Mouse (Mus musculus) layer of hippocampus, postnatal 36 days (tissue): ENCODE measurements around the gene Hoxa11. TPM values are rescaled to one million over a fixed set of nuclear protein-coding genes. Genes with fewer than 3 reads are reported as not detected.

Experiments used
- DNase-seq, 2 experiments: peaks; one replicate each; pipeline ENCODE4 v3.0.0; 2022
- total RNA-seq, 2 experiments: library from RNA; stranded (reverse); gene quantifications; 2 replicates each; pipeline ENCODE4 v1.2.3; 2021

The Hoxa11 gene
- total RNA-seq, 2 experiments from 2014 or later, result not detected

DNA sequence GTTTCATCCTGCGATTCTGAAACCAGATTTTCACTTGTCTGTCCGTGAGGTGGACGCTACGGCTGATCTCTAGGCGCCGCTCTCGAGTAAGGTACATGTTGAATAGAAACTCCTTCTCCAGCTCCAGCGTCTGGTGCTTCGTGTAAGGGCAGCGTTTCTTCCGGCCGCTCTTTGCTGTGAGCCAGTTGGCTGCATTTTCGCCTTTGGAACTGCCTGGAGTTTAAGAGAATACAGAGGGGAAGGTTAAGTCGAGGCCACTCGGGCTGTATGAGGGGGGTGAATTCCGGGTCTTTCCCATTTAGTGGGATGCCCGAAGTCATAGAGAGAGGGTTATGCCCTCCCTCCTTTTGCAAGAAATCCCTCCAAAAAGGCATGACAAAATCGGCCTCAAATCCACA is 13.0 kb downstream of the Hoxa11 start:
- no peak for DNase-seq

DNA sequence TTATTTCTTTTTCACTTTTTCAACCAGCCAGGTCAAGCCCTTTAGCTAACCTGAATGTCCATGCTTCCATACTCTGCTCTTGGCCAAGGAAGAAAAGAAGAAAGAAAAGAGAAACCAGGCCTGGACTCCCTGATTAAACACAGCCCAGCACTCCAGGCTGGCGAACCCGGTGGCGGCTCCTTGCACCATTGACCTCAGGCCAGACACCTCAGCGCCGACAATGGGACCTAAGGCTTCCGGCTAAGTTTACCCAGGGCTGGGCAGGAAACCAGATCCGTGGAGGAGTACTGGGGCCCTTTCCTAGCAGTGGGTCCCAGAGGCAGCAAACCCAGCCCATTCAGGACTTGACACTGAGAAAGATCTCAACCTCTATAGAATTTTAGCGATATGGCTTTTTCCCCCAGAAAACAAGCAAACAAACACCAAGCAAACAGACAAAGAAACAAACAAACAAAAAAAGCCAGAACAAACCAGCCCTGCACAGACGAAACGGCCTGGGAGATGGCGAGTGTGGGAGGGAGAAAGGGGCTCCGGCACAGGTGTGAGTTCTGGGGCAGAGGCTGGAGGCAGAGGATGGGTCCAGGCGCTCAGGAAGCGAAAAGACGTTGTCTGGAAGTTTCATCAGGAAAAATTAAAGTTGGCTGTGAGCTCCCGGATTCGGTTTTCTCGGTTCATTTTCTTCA is 13.6 kb downstream of the Hoxa11 start:
- DNase-seq, result no peak

DNA sequence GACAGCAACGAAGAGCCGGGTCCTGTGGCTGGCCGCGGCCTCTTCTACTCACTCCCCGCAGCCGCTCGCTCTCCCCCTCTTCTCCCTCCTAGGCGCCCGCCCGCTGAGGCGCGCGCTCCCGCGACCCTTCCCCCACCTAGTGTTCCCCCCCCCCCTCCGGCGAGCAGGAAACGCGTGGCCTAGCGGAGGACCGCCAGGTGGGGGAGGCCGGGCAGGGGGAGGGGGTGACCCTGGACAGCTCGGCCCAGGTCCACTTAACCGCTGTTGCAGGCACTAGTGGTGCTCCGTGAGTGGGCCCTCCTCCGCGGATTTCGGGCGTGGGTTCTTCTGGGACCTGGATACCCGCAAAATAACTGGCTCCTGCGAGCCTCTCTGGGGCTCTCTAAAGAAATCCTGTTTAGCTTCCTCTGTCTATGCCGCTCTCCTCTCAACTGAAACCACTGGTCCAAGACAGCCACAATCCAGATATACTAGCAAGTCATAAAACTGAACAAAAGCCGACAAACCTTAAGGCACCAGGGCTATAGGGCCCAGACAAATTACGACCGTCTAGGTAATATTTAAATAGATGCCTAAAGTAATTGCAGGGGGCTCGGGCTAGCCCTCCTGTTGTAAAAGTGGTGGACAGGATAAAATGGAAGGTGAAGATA is 15.0 kb downstream of the Hoxa11 start, which contains the start of gene Hoxa9:
Gene Hoxa9 (minus strand): TSS at position 574 of the 650 bp plus-strand sequence.
- DNase-seq, result no peak

DNA sequence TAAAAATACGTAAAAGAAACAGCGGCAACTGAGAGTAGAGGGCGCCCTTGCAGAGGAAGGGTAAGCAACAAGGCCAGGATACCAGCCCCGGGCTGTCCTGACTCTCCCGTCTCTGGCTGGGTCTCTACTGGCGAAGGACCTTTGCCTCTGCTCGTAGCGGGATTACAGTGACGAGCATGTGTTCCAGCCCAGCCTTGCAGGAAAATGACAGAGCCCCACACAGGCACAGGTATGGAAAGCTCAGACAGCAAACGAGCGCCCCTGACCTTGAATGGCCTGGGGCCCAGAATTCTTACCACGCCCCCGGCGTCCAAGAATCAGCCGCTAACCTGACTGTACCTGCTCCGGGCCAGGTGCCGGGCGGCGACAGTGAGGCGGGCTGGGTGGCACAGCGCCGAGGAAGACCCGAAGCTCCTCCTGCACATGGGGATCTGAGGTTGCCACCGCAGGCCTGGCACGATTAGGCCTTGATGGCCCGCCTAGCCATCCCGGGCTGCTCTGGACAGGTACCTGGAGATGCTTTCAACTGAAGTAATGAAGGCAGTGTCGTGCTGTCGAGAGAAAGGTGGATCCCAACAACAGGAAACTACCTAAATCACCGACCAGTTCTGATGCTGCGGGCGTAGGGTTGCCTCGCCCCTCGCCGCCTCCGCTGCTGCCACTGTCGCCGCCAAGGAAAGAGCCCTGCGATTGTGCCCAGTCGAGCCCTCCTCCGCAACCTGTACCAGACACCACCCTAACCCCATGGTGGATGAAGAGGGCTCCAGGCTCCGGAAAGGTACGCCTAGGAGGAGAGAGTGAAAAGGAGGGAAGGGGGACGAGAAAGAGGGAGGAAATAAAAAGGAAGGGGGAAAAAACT is 15.8 kb downstream of the Hoxa11 start:
- DNase-seq, result no peak

DNA sequence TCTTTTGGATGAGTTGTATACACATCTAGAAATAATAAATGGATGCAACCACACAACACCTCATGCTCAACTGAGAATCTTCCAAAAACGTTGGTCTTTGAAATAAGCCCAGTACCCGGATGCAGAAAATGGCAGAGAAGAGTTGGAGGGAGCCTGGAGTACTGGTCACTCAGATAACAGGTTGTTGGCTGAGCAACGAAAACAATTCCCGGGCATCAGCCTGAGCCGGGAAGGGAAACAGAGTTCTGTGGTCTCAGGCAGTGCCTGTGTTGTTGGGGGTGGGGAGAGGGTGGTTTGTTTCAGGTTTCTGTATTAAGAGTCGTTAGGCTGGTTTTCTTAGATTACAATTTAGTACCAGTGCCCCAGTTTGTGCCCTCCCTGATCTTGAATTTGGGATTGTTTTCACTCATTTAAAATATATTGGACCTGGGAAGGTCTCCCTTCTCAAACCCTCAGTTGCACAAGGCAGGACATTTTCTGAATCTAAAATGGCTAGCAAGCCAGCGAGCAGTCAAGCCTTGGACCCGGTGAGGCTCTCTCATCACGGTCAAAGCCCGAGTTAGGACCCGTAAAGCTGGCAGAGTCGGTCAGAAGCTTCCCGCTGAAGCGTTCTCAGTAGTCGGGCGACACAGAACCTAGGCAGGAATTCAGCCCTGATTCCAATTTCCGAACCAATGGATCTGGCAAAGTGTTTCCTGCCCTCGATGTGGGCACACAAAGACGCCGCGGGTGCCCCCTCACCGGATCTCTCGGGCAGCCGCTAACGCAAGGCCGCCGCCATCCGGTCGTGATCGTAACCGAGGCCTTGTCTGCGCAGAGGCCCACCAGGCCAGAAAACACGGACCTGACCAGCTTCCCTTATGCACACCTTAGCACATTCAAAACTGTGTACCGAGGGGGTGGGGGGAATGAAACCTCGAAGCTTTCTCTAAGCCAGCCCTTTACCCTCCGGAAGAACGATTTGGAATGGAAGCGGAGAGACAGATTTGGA is 16.8 kb downstream of the Hoxa11 start:
- no peak for DNase-seq

DNA sequence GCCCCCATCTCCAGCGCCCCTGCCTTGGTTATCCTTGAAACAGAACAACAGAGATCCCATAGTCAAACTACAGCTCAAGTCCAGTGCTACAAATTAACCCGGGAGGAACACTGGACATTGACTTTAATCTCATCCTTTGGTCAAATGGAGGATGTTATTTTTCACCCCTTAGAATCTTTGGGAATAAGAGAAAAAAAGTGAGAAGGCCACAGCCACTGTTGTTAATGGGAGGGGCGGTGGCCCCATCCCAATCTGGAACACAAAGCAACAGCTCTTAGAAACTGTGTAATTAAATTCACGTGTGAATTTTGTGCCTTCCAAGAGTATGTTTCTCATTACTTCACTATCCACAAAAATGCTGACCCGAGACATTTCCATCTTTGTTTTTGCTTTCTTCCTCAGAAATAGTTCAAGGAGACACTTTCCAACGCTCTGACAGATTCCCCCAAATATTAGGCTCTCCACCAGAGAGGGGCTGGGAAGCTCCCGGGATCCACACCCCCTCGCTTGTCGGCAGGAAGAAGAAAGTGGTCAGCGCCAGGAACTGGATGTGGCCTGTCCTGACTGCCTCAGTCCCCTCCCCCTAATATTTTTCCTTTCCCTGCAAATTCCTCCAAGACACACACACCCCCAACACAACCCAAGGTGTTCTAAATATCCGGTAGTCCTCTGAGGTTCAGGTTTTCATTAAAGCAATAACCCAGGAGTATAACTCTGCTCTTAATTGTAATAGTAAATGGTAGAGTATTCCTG is 18.0 kb downstream of the Hoxa11 start:
- no peak for DNase-seq

DNA sequence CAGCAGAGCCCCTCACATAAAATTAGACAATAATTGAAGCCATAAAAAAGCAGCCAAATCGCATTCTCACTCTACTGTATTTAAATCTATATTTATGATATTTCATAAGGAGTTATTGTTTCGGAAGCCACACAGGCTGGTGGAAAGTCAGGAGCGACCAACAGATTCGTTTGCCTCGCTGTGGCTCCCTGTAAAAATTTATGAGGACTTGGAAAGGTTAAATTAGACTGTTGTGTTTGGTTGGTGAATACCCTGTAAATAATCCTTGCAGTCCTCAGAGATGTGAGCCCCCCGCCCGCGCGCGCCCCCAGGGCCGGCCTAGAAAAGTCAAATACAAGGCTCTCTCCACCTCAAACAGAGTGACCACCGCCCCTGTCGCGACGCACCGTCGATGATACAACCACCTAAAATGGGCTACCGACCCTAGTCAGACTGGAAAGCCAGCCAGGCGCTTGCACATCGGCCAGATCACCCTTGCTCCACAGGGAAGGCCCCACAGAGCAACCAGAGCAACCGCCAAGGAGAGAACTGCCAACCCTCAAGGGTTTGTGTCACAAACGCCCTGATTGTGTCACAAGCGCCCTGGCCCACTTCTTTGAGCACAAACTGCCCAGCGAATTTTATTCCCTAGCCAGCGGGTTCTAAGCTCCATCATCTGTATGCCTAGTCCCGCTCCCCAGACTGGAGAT is 18.9 kb downstream of the Hoxa11 start:
- no peak for DNase-seq

DNA sequence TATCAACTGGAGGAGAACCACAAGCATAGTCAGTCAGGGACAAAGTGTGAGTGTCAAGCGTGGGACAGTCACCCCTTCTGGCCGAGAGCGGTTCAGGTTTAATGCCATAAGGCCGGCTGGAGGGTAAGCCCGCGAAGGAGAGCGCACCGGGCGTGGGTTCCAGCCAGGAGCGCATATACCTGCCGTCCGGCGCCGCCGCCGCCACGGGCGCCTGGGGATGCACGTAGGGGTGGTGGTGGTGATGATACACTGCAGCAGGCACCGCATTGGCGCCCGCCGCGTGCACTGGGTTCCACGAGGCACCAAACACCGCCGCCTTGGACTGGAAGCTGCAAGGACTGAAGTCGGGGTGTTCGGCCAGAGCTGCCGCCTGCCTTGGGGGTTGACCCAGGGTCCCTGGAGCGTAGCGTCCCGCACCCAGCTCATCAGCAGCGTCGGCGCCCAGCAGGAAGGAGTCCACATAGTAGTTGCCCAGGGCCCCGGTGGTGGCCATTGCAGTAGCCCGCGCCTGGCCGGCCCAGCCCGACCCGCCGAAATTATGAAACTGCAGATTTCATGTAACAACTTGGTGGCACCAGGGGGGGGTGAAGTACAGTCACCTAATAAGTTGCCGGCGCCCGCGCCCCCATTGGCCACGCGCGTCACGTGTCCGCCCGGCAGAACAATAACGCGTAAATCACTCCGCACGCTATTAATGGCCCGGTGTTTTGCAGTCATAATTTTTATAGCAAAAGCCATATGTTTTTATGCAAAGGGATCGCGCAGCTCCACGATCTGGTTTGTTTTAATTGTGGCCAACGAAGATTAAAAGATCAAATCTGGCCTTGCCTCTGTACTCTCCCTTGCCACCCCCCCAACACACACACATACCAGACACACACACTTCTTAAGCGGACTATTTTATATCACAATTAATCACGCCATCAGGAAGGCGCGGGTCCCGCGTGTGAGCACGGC is 19.7 kb downstream of the Hoxa11 start:
- DNase-seq, result no peak

DNA sequence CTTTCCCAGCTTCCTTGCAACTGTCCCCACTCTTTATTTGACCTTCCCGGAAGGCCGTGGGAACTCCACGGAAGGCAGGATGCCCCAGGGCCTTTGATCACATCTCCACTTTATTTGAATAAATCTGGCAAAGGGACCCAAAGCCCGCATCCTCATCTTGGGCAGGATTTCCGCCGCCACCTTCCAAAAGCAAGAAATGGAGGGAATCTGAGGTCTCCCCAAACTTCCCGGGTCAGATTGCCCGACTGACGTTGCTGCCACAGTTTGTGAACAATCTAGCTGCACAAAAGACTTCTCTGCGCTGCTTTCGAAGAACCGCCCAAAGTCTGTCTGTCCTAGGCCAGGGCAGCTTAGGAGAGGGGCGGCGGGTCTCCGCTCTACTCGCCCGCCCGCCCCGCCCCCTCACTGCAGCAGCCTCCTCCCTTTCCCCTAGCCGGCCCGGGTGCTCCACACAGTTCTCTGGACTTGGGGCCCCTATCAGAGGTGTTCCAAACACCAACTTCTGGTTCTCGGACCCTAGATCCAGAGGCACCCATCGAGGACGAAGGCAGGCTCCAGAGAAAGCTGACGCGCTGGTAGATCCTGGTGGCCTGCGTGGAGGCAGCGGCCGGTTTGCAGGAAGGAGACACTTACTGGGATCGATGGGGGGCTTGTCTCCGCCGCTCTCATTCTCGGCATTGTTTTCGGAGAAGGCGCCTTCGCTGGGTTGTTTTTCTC is 20.6 kb downstream of the Hoxa11 start:
- no peak for DNase-seq

DNA sequence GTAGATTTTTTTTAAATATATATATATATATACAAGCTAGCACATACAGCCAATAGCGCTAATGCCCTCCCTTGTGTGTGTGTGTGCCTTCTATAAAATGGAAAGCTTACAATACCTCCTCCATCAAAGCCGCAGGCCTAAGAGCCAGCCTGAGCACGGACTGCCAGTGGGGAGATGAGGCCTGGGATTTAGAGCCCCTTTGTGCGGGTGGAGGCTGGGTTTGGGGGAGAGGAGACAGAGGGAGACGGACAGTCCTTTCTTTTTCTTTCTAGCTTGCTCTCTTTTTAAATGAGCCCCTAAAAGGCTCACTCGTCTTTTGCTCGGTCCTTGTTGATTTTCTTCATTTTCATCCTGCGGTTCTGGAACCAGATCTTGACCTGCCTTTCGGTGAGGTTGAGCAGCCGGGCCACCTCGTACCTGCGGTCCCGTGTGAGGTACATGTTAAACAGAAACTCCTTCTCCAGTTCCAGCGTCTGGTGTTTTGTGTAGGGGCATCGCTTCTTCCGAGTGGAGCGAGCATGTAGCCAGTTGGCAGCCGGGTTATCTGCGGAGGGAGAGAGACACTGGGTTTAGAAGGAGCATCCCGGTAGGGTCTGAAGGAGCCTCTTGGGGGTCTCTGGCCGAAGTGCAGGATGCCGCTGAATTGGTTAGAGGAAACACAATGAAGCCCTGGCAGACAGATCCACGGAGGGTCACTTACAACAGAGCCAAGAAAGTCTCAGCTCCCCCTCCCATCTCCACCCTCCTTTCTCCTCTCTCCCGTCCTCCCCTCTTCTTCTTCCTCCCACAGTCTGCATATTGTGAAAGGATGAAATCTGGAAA is 21.5 kb downstream of the Hoxa11 start:
- no peak for DNase-seq

DNA sequence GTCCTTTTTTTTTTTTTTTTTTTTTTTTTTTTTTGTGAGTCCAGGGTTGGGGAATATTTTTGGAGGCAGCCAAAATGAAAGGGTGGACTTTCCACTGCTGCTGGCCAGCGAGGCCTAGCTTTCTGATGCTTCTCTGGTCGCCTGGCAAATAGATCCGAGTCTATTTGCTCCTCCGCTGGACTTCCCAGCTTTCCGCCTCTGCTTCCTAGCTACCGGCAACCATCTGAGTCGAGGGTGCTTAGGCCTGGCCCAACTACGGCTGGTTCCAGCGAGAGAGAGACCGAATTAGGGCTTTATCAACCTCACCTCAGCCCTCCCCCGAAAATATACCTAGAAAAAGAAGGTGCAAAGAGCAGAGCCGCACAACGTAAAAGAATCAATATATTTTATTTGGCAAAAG is 22.9 kb downstream of the Hoxa11 start:
- no peak for DNase-seq

DNA sequence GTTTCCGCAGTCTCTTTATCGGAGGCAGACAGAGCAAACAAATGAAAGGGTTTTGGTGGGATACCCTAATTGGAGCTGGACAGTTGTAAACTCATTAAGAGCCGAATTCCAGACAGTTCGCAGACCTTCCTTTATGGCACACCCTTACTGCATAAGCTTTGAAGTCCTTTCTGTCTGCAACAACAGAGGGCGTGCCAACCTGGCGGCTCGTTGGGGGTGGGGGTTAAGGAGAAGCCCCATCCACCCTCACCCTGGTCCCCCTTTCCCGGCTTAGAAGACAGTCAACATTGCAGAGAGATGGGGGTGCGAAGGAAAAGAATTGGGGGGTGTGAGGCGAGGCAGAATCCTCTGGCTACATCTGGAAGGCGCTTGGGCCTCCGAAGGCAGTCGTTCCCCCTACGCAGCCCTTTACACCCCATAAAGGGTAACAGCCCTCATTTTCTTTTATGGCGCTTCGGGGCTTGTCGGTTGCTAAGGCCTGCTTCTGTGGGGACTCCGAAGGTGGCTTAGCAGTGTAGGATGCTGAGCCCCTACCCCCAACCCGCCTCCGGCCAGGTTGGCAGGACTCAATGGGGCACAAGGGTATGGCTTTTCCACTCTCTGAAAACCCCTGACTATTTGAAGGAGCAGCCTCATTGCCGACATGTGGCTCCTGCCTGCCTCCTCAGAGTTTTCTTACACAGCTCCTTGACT is 23.5 kb downstream of the Hoxa11 start:
- no peak for DNase-seq

DNA sequence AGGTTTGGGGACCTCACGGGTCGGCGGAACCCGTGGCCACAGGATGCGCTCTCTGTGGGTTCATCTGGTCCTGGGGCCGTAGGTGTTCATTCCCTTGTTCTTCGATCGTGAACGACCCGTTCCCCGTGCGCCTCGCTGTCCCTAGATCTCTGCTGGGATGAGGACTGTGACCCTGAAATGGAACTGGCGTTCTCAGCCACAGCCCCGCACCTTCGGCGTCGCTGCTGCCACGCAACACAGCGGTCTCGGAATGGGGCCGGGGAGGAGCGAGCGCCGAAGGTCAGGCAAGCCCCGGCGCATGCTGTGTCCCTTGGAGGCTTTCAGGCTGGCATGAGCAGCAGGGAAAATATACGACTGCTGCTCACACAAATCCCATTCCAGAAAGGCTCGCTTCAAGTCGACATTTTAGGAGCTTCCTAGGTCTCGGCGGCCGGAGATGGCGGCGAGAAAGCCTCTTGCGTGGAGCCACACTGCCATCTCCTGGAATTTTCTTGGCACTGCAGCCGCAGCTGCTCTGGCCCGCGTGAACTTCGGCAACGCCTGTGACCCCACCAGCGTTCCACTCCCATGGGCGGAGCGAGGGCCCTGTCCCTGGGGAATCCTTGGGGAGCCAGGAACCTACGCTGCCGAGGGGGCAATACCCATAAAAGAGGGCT is 24.1 kb downstream of the Hoxa11 start, which contains the start of gene Hoxa7:
Gene Hoxa7 (minus strand): TSS at position 518 of the 656 bp plus-strand sequence.
- DNase-seq, result peak; percentile 77 to 82

DNA sequence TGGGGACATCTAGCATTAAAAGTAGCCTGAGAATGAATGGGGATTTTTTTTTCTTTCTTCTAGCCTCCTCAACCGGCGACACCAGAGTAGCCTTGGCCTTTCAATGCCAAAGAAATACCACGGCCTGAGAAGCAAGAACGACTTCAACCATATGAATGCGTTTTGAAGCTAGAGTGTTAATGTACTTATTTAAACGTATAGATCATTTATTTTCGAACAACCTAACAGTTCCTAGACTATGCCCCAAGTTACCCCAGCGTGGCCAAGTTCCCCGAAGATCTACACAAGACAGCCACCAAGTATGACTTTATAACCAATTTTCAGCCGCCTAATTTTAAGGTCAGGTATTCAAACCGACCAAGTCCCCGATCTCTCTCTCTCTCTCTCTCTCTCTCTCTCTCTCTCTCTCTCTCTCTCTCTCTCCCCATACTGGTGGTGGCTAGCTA is 24.7 kb downstream of the Hoxa11 start:
- DNase-seq, result no peak

DNA sequence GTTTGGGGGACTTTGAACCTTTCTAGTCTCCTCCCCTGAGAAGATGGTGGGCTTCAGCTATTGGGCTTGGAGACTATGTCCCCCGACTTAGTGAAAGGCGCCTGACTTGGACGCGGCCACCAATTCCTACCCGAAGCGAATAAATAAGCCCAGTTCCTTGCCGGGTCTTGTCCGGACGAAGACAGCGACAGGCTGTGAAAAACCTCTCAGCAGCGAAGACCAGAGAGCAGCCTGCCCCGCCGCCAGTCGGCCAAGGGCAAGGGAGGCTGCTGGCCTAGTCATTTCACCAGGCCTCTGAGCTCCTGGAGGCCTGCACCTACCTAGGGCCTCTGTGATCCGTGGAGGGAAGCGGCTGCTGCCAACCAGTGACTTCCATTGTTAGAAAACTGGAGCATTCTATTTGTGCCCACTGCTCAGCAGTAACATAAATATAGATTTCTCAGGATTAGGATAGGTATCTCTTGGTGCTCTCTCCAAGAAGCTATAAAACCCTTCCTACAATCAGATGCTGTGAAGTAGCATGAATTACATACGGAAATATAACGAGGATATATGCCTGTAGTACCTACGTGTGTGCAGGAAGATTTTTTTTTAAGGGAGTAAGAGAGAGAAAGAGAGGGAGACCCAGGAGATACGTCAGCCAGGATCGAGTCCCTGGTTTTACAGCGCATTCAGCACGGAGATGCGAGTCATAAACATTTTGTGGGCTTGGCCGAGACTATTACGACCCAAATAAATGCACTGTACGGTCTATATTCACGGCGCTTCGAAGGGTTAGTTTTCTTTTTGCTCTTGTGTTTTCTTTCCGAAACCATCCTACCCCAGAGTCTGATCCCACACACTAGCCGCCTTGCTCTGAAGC is 25.4 kb downstream of the Hoxa11 start:
- DNase-seq, result no peak
